Mouse (Mus musculus) forebrain, embryonic 16.5 days (tissue): Measurements from ENCODE around the gene Sema3b. TPM values are rescaled to one million over a fixed set of nuclear protein-coding genes. Genes with fewer than 3 reads are reported as not detected.

ENCODE experiments used
- ATAC-seq: fragments of 200-750 bp; cut with Nextera tagmentation; 2 replicates; pipeline ENCODE4 v1.8.0; 2017; ENCODE audit warnings: mild to moderate bottlenecking, moderate library complexity
- H3K27ac ChIP-seq: fragments of 300-500 bp; sonication (generic); 2 replicates; pipeline ENCODE4 v1.5.1; 2014; ENCODE audit warnings: low read length, control low read depth
- H3K27me3 ChIP-seq: fragments of 300-500 bp; sonication (generic); replicated peaks from 2 replicates; pipeline ENCODE4 v1.6.1; 2014; ENCODE audit warnings: low read length; ENCODE audit not compliant: control insufficient read depth, insufficient read depth
- H3K36me3 ChIP-seq: fragments of 300-500 bp; sonication (generic); 2 replicates; pipeline ENCODE4 v1.6.1; 2014; ENCODE audit not compliant: control insufficient read depth, insufficient read depth
- H3K4me1 ChIP-seq: fragments of 300-500 bp; sonication (generic); replicated peaks from 2 replicates; pipeline ENCODE4 v1.6.1; 2014; ENCODE audit warnings: low read length; ENCODE audit not compliant: control insufficient read depth, insufficient read depth
- H3K4me2 ChIP-seq: fragments of 300-500 bp; sonication (generic); 2 replicates; pipeline ENCODE4 v1.6.1; 2014; ENCODE audit warnings: mild to moderate bottlenecking, low read length, control low read depth
- H3K4me3 ChIP-seq: fragments of 300-500 bp; sonication (generic); replicated peaks from 2 replicates; pipeline ENCODE4 v1.5.1; 2014; ENCODE audit warnings: mild to moderate bottlenecking, low read length, control low read depth
- H3K9ac ChIP-seq: fragments of 300-500 bp; sonication (generic); replicated peaks from 2 replicates; pipeline ENCODE4 v1.6.1; 2014; ENCODE audit warnings: low read depth, low read length, control low read depth
- H3K9me3 ChIP-seq: fragments of 300-500 bp; sonication (generic); 2 replicates; pipeline ENCODE4 v1.6.1; 2016; ENCODE audit warnings: low read length; ENCODE audit not compliant: control insufficient read depth
- WGBS: fragments of 180-500 bp; shearing (Covaris S2); extraction: QIAGEN DNeasy Blood & Tissue Kit; methylation state at CpG from one replicate; pipeline ENCODE4 v1.1.7; 2014; 5-methylcytosine and 5-hydroxymethylcytosine counted together
- polyA plus RNA-seq: library from polyadenylated mRNA; unstranded; fragments of >200 nt; fragmentation: Nextera tagmentation; extraction: Ambion mirVana; gene quantifications from 2 replicates; pipeline ENCODE4 v1.2.1, GENCODE M21; 2015

Sema3b gene
- polyA plus RNA-seq, 1 experiment from 2014 or later, result 3.0 TPM

- Histone ChIP-seq H3K4me2 (peak overlapping the region; percentile 96), H3K4me1 (peaks cover 11% of the 10 kb centered on the region), H3K27ac (no peak overlapping the region), H3K27me3 (no peaks in the 10 kb centered on the region), H3K9me3 (no peaks in the 10 kb centered on the region), H3K36me3 (peaks cover 5% of the 10 kb centered on the region), H3K9ac (peak overlapping the region; percentile 71), H3K4me3 (peak overlapping the region; percentile 87)
- WGBS, result 5% methylated on average over 33 of the region's 33 CpGs
- ATAC-seq, result no peak
Observed at GRCm38 (mm10) chr9:107587833-107588639, 21.0 kb downstream of the Sema3b start.

DNA sequence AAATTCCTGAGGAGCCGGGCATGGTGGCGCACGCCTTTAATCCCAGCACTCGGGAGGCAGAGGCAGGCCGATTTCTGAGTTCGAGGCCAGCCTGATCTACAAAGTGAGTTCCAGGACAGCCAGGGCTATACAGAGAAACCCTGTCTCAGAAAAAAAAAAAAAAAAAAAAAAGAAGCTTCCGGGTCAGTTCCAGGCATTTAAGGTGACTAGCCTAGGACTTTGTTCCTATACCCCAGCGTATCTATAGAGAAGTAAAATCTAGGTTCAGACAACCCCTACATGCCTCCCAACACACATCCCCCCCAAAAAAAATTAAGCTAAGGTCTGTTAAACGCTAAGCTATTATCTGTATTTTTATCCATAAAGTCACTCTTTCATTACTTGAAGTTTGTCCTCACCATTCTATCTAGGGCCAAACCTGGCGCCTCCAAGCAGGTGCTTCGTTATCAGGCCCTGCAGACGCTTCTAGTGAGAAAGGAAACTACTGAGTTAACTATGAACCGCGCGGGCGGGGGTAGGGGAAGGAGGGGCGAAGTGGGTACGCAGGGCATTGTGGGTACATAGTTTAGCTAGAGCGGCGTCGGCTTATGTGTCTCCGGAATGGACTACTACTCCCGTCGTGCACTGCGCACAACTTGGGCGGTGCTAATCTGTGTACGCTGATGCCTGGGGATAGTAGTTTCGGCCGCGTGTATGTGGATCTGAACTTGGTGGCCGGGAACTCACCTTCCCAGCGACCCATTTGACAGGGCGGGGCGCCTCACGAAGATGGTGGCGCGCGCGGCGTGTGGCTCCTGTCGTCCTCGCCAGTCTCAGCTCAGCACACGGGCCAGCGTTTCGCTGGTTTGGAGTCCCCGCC lies 21.8 kb downstream of the Sema3b start, which contains the start of gene Ifrd2:
TSS of gene Ifrd2 (plus strand) at position 669 of the 859 bp plus-strand sequence.
- peaks cover 11% of the 10 kb centered on the region for H3K4me1 ChIP-seq
- peak within 1 kb of the TSS; percentile 87 for H3K4me3 ChIP-seq
- H3K27ac ChIP-seq, result no peak within 1 kb of the TSS
- no peaks in the 10 kb centered on the region for H3K27me3 ChIP-seq
- ATAC-seq, result peak; percentile 99
- peaks cover 5% of the 10 kb centered on the region for H3K36me3 ChIP-seq
- H3K9ac ChIP-seq, result peak within 1 kb of the TSS; percentile 71
- no peaks in the 10 kb centered on the region for H3K9me3 ChIP-seq
- 14% methylated on average over 46 of the region's 46 CpGs for WGBS
- H3K4me2 ChIP-seq, result peak within 1 kb of the TSS; percentile 96

DNA sequence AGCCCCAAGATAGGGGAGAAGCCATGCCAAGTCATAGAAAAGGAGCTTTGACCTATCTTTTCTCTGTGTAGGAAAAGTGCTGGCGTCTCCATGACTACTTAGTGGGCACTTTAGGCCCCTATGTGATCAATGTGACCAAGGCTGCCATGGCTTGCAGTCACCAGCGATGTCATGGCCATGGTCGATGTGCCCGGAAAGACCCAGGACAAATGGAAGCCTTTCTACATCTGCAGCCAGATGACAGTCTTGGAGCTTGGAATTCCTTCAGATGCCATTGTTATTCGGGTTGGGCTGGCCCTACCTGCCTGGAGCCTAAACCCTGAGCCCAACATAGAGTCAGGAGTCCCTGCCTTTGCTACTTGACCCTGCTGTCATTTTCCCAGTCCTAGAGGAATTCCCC lies 22.5 kb downstream of the Sema3b start:
- H3K4me1 ChIP-seq, result peaks cover 17% of the 10 kb centered on the region
- WGBS, result 90% methylated on average over 5 of the region's 5 CpGs
- H3K4me2 ChIP-seq, result no peak overlapping the region
- no peak overlapping the region for H3K4me3 ChIP-seq
- no peaks in the 10 kb centered on the region for H3K9me3 ChIP-seq
- H3K36me3 ChIP-seq, result no peaks in the 10 kb centered on the region; the same call in 1 of the 2 replicates
- ATAC-seq, result no peak
- no peaks in the 10 kb centered on the region for H3K27me3 ChIP-seq
- H3K9ac ChIP-seq, result no peak overlapping the region
- no peak overlapping the region for H3K27ac ChIP-seq

DNA sequence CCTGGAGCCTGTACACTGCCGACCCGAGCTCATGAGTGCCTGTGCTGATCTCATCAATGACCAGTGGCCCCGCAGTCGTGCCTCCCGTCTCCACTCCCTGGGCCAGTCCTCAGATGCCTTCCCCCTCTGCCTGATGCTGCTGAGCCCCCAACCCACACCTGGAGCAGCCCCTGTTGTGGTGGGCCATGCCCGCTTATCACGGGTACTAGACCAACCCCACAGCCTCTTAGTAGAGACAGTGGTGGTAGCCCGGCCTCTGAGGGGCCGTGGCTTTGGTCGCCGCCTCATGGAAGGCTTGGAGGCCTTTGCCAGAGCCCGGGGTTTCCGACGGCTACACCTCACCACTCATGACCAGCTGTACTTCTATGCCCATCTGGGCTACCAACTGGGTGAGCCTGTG lies 25.9 kb downstream of the Sema3b start:
- H3K9ac ChIP-seq, result no peak overlapping the region
- H3K4me1 ChIP-seq, result peaks cover 32% of the 10 kb centered on the region
- H3K36me3 ChIP-seq, result no peaks in the 10 kb centered on the region
- no peak overlapping the region for H3K4me3 ChIP-seq
- 89% methylated on average over 14 of the region's 14 CpGs for WGBS
- no peak for ATAC-seq
- H3K9me3 ChIP-seq, result no peaks in the 10 kb centered on the region
- no peak overlapping the region for H3K27ac ChIP-seq
- no peak overlapping the region for H3K4me2 ChIP-seq
- H3K27me3 ChIP-seq, result no peaks in the 10 kb centered on the region

DNA sequence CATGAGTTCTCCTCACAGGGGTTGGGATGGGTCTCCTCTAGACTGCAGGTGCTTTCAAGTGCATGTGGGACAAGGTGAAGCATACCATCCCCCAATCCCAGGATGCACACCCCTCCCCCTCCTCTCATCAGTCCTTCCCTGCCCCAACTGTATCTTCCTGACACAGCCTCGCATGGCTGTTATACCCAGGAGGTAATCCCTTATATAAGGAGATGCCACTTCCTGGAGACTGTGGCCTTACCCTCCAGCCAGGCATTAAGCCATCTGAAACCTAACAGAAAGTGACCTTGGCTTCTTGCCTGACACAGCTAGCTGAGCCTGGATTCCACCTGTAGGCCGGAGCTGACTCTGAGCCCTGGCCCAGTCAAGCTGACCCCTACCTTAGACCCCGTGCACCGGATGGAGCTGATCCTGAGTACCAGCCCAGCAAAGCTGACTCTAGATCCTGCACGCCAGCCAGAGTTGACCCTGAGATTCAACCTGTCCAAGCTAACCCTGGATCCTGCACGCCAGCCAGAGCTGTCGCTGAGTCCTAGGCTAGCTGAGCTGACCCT lies 26.4 kb downstream of the Sema3b start:
- Histone ChIP-seq H3K27me3 (no peaks in the 10 kb centered on the region), H3K9ac (no peak overlapping the region), H3K4me1 (peaks cover 29% of the 10 kb centered on the region), H3K27ac (no peak overlapping the region), H3K4me2 (no peak overlapping the region), H3K4me3 (no peak overlapping the region), H3K36me3 (no peaks in the 10 kb centered on the region), H3K9me3 (no peaks in the 10 kb centered on the region)
- 88% methylated on average over 7 of the region's 7 CpGs for WGBS
- no peak for ATAC-seq

GRCm38 (mm10) chr9:107581584-107581983 lies 27.4 kb downstream of the Sema3b start:
- Histone ChIP-seq H3K4me2 (peak overlapping the region; percentile 99), H3K9ac (no peak overlapping the region), H3K27ac (no peak overlapping the region), H3K4me1 (peaks cover 29% of the 10 kb centered on the region), H3K36me3 (no peaks in the 10 kb centered on the region), H3K27me3 (no peaks in the 10 kb centered on the region), H3K4me3 (peak overlapping the region; percentile 74), H3K9me3 (no peaks in the 10 kb centered on the region)
- WGBS, result 77% methylated on average over 4 of the region's 4 CpGs
- no peak for ATAC-seq

DNA sequence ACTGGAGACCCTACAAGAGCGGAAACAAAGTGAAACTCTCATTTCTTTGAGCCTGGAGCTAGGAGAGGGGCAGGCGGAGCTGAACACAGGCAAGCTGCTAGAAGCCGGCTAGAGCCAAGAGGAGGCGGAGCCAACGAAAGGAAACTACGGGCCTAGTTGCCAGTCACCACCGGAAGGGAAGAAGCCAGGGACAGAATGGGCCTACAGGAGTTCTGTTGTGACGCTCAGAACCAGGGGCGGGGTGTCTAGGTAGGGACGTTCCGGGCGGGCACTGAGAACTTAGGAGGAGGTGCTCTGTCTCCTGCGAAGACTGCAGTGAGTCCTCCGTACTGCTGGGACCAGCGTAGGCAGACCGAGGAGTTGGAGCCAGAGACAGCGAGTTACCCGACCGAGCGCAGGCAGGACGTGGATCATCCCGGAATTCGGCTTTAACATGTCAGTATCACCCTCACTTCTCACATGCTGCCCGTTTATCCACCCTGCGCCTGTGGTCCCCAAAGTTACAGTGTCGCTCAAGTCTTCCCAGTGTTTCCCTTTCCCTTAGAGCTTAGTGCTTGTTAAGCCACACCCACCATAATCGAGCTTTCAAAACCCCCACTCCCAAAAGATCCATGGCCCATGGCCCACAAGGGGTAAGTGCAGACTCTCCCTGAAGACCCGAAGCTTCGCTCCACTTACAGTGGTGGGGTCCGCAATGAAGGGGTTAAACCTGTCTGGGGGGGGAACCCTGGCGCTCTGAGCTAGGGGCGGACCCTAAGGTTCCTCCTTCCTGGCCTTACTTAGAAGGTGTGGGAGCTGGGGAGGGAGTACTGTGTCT lies 28.3 kb downstream of the Sema3b start, which contains the start of gene Hyal3:
TSS of gene Hyal3 (plus strand) at position 318 of the 817 bp plus-strand sequence.
- H3K4me1 ChIP-seq, result peaks cover 29% of the 10 kb centered on the region
- peak within 1 kb of the TSS; percentile 74 for H3K4me3 ChIP-seq
- no peaks in the 10 kb centered on the region for H3K9me3 ChIP-seq
- WGBS, result under 1% methylated on average over 32 of the region's 32 CpGs
- peak within 1 kb of the TSS; percentile 92 for H3K27ac ChIP-seq
- peak within 1 kb of the TSS; percentile 99 for H3K4me2 ChIP-seq
- ATAC-seq, result peak; percentile 86
- H3K36me3 ChIP-seq, result no peaks in the 10 kb centered on the region
- H3K27me3 ChIP-seq, result no peaks in the 10 kb centered on the region
- H3K9ac ChIP-seq, result peak within 1 kb of the TSS; percentile 84

DNA sequence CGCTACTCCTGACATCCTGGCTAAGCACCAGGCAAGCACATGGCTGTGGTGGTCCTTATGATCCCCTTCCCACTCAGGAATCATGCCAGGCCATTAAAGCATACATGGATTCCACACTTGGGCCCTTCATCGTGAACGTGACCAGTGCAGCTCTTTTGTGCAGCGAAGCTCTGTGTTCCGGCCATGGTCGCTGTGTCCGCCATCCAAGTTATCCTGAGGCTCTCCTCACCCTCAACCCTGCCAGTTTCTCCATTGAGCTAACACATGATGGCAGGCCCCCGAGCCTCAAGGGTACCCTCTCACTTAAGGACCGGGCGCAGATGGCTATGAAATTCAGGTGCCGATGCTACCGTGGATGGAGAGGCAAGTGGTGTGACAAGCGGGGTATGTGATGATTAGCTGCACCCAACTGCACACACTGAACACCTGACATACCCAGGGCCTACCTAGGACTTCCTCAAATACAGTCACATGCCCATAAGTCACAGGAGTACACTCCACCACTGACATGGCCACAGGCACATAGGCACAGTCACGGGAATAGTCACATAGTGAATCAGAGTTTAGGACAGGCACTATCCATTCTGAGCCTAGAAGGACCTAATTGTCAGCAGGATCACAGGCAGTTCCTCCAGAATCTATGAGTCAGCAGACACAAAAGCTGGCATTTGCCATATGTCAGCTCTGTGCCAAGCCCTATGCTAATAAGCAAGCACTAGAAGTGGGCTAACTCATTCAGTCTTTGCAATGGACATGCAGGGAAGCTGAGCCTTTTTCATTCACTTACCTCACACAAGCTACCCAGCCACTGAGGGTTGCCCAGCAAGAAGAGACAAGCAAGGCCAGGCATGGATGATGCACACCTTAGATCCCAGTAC lies 29.8 kb downstream of the Sema3b start:
- Histone ChIP-seq H3K9ac (no peak overlapping the region), H3K4me3 (no peak overlapping the region), H3K4me2 (no peak overlapping the region), H3K27ac (peak overlapping the region; percentile 92), H3K4me1 (peaks cover 29% of the 10 kb centered on the region), H3K9me3 (no peaks in the 10 kb centered on the region), H3K27me3 (no peaks in the 10 kb centered on the region), H3K36me3 (peaks cover 8% of the 10 kb centered on the region; the same call in 1 of the 2 replicates)
- 93% methylated on average over 14 of the region's 14 CpGs for WGBS
- ATAC-seq, result no peak
